Mouse (Mus musculus): Measurements from ENCODE around the gene Per1. TPM values are rescaled to one million over a fixed set of nuclear protein-coding genes. Genes with fewer than 3 reads are reported as not detected.
A peak's percentile ranks its signal among the peaks of the same experiment; 100 is the strongest.

The Per1 gene
- polyA plus RNA-seq, 1 experiment from 2014 or later: 7.2 TPM

DNA sequence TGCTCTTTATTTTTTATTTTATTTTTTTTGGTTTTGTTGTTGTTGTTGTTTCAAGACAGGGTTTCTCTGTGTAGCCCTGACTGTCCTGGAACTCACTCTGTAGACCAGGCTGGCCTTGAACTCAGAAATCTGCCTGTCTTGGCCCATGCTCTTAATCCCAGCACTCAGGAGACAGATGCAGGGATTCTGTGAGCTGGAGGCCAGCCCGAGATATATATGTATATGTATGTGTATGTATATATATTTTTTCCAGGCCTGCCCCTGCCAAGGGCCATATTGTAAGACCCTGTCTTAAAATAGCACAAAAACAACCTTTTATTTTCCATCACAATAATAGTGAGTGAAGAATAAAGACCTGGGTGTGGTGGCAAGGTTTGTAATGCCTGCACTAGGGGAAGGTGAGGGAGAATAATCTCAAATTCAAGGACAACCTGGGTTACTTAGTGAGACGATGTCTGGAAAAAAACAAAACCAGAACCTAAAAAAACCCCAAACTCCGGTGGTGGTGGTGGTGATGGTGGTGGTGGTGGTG is 29.6 kb upstream of the Per1 start:
- whole genome bisulfite sequencing: 45% methylated on average over 3 of the region's 3 CpGs
- H3K27me3 ChIP-seq: peaks cover 11% of the 10 kb centered on the region
- H3K4me2 ChIP-seq: peak overlapping the region; percentile 93
- H3K36me3 ChIP-seq: no peaks in the 10 kb centered on the region
- no peak overlapping the region for H3K4me3 ChIP-seq (replicated peaks)
- H3K27ac ChIP-seq: no peak overlapping the region
- ATAC-seq (ENCODE audit: insufficient number of reproducible peaks, insufficient read depth, low FRiP score, low TSS enrichment, low read depth): no peak
- no peaks in the 10 kb centered on the region for H3K9me3 ChIP-seq
- no peak overlapping the region for H3K9ac ChIP-seq (replicated peaks)
- H3K4me1 ChIP-seq (replicated peaks): peaks cover 27% of the 10 kb centered on the region

DNA sequence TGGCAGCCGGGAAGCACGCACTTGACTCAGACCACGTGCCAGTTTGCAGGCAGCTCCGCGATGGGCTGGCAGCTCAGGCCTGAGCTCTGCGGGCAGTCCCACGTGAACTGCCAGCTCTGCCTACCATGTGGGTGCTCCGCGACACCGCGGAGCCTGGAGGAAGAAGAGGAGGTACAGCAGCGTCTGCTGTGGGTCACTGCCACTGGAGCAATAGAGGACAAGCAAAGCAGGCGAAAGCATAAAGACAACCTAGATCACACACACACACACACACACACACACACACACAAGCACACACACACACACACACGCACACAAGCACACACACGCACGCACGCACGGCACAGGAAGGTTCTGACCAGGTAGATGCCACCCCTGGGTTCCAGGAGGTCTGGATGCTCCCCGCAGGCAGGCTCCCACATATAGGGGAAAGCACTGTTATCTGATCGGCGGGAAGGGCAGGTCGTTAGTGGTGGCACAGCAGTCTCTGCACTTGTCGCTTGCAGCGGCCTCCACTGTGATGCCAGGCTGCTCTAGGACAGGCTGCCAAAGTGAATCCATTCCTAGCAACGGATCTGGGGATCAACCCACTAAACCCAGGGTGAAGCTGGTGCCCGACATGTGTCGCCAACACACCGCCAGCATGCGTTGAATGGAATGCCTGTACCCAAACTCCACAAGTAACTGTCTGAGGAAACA is 28.7 kb upstream of the Per1 start:
- H3K4me3 ChIP-seq (replicated peaks): peak overlapping the region; percentile 45
- peak overlapping the region; percentile 51 for H3K9ac ChIP-seq (replicated peaks)
- no peak overlapping the region for H3K27ac ChIP-seq
- H3K4me1 ChIP-seq (replicated peaks): peaks cover 23% of the 10 kb centered on the region
- H3K4me2 ChIP-seq: peak overlapping the region; percentile 93
- no peaks in the 10 kb centered on the region for H3K9me3 ChIP-seq
- peaks cover 7% of the 10 kb centered on the region for H3K27me3 ChIP-seq
- H3K36me3 ChIP-seq: no peaks in the 10 kb centered on the region
- ATAC-seq (ENCODE audit: insufficient number of reproducible peaks, insufficient read depth, low FRiP score, low TSS enrichment, low read depth): no peak
- WGBS: under 1% methylated on average over 28 of the region's 29 CpGs

DNA sequence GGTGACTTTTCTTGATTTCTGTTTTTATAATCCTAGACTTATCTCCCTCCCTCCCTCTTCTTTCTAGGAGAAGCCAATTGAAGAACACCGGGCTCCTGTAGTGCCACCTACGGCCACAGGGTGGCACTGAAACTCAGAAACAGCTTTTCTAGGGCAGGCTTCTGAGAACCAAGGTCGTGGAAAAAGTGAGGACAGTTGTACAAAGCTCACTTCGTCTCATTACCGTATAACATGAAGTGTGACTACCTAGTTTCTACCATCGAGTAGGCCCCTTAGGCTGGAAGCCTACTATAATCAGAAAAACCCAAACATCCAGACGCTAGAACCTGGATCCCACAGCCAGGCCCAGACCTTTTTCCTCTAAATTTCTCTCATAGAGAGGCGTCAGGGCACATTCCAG is 28.1 kb upstream of the Per1 start:
- peaks cover 4% of the 10 kb centered on the region; the same call in 1 of the 2 replicates for H3K27me3 ChIP-seq
- no peak for ATAC-seq (ENCODE audit: insufficient number of reproducible peaks, insufficient read depth, low FRiP score, low TSS enrichment, low read depth)
- H3K27ac ChIP-seq: 0 out of 2 replicates have a peak overlapping the region, but pooled peaks have one; percentile 47
- no peak overlapping the region for H3K9ac ChIP-seq (replicated peaks)
- H3K4me1 ChIP-seq (replicated peaks): peaks cover 21% of the 10 kb centered on the region
- no peaks in the 10 kb centered on the region for H3K36me3 ChIP-seq
- 10% methylated on average over 8 of the region's 8 CpGs for WGBS
- H3K4me3 ChIP-seq (replicated peaks): peak overlapping the region; percentile 45
- H3K4me2 ChIP-seq: peak overlapping the region; percentile 93
- H3K9me3 ChIP-seq: no peaks in the 10 kb centered on the region

DNA sequence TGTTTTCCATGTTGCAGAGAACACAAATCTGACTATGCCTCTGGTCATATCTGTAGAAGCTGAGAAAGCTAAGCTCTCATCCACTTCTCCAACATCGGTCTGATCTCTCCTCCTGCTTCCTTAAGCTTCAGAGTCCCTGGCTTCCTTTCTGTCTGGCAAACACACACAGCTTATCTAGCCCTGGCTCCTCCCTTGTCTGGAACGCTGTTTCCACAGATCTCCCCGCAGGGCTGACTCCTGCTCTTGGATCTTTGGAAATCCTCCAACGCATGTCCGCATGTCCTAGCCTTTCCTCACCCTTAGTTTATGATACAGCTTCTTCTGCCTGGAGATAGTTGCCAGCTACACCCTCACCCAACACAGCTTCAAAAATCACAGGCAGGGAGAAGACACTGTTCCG is 27.4 kb upstream of the Per1 start:
- no peak overlapping the region for H3K9ac ChIP-seq (replicated peaks)
- WGBS: 61% methylated on average over 6 of the region's 6 CpGs
- H3K4me2 ChIP-seq: no peak overlapping the region
- H3K36me3 ChIP-seq: no peaks in the 10 kb centered on the region
- H3K4me1 ChIP-seq (replicated peaks): peaks cover 27% of the 10 kb centered on the region
- no peaks in the 10 kb centered on the region for H3K9me3 ChIP-seq
- H3K4me3 ChIP-seq (replicated peaks): no peak overlapping the region
- ATAC-seq (ENCODE audit: insufficient number of reproducible peaks, insufficient read depth, low FRiP score, low TSS enrichment, low read depth): no peak
- peaks cover 4% of the 10 kb centered on the region; the same call in 1 of the 2 replicates for H3K27me3 ChIP-seq
- H3K27ac ChIP-seq: no peak overlapping the region

DNA sequence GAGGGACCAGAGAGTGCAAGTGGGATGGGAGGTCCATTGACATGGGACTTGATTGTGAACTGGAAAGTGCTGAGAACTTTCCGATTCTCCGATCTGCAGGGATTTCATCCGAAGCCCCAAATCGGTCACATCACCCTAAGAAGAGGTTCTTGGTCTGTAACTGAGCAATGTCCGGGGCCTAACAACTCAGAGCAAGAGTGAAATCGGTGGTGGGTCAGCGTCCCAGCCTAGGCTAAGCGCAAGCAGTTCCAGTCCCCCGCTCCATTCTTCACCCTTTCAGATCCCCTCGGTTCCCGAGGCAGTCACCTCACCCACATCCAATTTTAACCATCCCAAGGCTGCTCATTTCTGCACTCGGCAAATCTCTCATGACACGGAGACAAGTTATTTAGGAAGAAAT is 24.9 kb upstream of the Per1 start:
- WGBS: 1% methylated on average over 13 of the region's 13 CpGs

DNA sequence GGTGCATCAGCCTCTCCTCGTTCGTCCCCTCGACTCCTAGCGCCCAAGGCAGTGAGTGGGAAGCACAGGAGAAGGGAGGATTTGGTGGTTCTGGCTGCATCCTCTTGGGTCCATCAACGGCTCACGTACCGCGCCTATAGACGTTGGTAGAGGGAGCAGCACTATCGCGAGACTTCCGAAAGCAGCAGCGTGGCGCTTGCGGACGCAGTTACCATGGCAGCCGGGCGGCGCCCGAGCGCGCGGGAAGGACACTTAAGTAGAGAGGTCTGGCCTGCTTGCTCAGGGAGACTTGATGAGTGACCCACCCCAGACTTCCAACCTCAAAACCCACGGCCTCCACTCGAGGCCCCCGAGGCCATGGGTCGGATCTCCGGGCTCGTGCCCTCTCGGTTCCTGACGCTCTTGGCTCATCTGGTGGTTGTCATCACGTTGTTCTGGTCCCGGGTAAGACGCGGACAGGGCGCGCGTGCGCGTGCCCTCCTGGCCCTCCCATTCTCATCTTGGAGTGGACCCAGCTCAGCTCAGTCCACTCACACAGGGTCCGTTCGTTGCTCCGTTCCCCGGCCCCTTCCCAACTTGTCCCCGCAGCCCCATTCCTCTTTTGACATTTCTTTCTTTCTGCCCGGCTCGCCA is 24.3 kb upstream of the Per1 start, which contains the start of gene Tmem107:
Gene Tmem107, plus strand, starts transcription at position 217 of the 633 bp plus-strand sequence.
- ATAC-seq (ENCODE audit: insufficient number of reproducible peaks, insufficient read depth, low FRiP score, low TSS enrichment, low read depth): peak; percentile 84
- peak within 1 kb of the TSS; percentile 81 for H3K9ac ChIP-seq (replicated peaks)
- no peaks in the 10 kb centered on the region for H3K36me3 ChIP-seq
- peaks cover 41% of the 10 kb centered on the region for H3K4me1 ChIP-seq (replicated peaks)
- peaks cover 4% of the 10 kb centered on the region; the same call in 1 of the 2 replicates for H3K27me3 ChIP-seq
- WGBS: under 1% methylated on average over 47 of the region's 47 CpGs
- peak within 1 kb of the TSS; percentile 62 for H3K4me3 ChIP-seq (replicated peaks)
- H3K4me2 ChIP-seq: peak within 1 kb of the TSS; percentile 84
- H3K27ac ChIP-seq: peak within 1 kb of the TSS; percentile 94
- H3K9me3 ChIP-seq: no peaks in the 10 kb centered on the region

More for the DNA sequence above, 24.9 kb upstream of the Per1 start:
- Histone ChIP-seq H3K9me3 (no peaks in the 10 kb centered on the region), H3K9ac (replicated peaks) (peak overlapping the region; percentile 81), H3K36me3 (no peaks in the 10 kb centered on the region), H3K27me3 (peaks cover 4% of the 10 kb centered on the region; the same call in 1 of the 2 replicates), H3K27ac (peak overlapping the region; percentile 94), H3K4me1 (replicated peaks) (peaks cover 41% of the 10 kb centered on the region), H3K4me3 (replicated peaks) (peak overlapping the region; percentile 62), H3K4me2 (peak overlapping the region; percentile 84)
- no peak for ATAC-seq (ENCODE audit: insufficient number of reproducible peaks, insufficient read depth, low FRiP score, low TSS enrichment, low read depth)

DNA sequence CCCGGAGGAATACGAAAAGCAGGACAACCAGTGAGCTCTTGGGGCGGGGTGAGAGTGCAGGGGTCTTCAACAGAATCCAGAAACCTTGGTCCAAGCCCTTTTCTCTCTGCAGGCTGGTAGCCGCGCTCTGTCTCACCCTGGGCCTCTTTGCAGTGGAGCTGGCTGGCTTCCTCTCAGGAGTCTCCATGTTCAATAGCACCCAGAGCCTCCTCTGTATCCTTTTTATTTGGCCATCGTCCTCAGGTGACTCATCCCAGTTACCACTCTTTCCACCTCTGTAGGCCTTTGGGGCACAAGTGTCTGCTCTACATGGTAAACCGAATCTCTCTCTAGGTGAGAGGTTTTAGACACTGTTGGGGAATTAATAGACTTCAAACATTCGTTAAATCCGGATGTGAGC is 23.8 kb upstream of the Per1 start:
- no peak for ATAC-seq (ENCODE audit: insufficient number of reproducible peaks, insufficient read depth, low FRiP score, low TSS enrichment, low read depth)
- Histone ChIP-seq H3K27me3 (peaks cover 2% of the 10 kb centered on the region; the same call in 1 of the 2 replicates), H3K9me3 (no peaks in the 10 kb centered on the region), H3K9ac (replicated peaks) (peak overlapping the region; percentile 81), H3K4me2 (peak overlapping the region; percentile 84), H3K4me3 (replicated peaks) (peak overlapping the region; percentile 62), H3K36me3 (no peaks in the 10 kb centered on the region), H3K4me1 (replicated peaks) (peaks cover 36% of the 10 kb centered on the region), H3K27ac (peak overlapping the region; percentile 94)
- 24% methylated on average over 9 of the region's 9 CpGs for WGBS

DNA sequence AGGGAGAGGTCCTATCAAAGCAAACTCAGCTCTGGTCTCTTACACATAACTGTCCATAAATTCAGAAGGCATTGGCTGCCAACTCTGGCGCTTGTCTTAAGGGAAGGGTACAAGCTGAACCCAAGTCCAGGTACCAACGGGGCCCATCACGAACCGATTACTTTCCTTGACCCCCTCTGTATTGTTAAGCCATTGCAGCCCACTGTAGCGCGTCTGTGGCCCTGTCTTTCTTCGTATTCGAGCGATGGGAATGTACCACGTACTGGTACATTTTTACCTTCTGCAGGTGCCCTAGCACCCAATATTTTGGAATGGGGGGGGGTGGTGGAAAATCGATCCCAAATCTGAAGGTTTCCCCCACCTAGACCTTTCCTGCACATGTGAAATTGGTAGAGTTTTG is 22.8 kb upstream of the Per1 start:
- no peaks in the 10 kb centered on the region for H3K9me3 ChIP-seq
- H3K9ac ChIP-seq (replicated peaks): no peak overlapping the region
- H3K4me2 ChIP-seq: peak overlapping the region; percentile 50
- ATAC-seq (ENCODE audit: insufficient number of reproducible peaks, insufficient read depth, low FRiP score, low TSS enrichment, low read depth): no peak
- peak overlapping the region; percentile 21 for H3K4me3 ChIP-seq (replicated peaks)
- no peaks in the 10 kb centered on the region for H3K36me3 ChIP-seq
- no peaks in the 10 kb centered on the region for H3K27me3 ChIP-seq
- H3K4me1 ChIP-seq (replicated peaks): peaks cover 31% of the 10 kb centered on the region
- WGBS: 87% methylated on average over 11 of the region's 11 CpGs
- H3K27ac ChIP-seq: no peak overlapping the region

DNA sequence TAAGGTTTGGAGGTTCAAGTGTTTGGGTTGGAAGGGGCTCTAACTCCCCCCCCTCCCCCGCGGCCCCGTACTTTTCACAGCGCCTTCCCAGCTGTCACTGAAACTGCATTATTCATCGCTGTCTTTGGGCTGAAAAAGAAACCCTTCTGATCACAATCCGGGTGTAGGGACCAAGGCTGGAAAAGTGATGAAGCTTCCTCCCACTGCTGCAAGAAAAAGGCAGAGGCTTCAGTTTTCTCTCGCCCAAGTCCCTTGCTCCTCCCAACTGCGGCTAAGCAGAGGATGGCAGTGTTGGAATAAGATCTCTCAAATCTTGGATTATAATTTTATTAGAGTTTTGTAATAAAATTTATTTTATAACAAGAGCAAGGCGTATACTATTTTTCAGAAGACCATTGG is 22.4 kb upstream of the Per1 start:
- 14% methylated on average over 9 of the region's 9 CpGs for WGBS

DNA sequence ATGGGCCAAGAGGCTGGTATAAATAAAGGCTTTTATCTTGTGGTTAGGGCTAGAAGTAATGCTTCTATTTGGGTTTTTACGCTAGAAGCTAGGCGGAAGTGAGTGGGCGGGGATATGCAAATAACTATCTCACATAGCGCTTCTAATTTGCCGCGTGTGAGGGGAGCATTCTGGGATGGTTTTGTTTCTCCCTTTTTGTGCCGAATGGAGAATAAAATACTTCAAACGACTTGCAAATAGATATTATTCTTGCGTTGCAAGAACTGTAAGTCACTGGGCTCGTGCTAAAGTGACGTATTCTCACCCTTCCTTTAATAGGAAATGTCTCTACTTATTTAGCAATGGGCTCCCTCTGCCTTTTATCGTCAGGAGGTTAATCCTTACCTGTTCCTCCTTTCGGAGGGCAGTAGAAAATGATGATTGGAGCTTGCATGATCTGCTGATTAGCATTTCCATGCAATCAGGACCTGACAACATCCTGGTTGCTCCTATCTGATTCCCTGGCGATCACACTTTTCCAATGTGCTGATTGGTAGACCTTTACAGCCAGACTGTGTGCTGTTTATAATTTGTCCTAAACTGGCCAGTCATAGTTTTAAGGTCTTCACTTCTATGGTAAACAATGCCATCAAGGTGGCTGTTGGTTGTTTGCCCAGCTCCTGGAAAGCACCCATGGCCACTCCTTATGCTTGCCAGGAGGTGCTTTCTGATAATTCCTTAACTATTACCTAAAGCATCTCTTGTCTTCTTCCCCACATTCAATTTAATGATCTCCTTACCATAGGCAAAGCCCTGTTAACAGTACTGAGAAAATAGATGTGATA is 21.7 kb upstream of the Per1 start:
- H3K27me3 ChIP-seq: no peaks in the 10 kb centered on the region
- H3K36me3 ChIP-seq: no peaks in the 10 kb centered on the region
- peak overlapping the region; percentile 50 for H3K4me2 ChIP-seq
- WGBS: under 1% methylated on average over 14 of the region's 14 CpGs
- peaks cover 37% of the 10 kb centered on the region for H3K4me1 ChIP-seq (replicated peaks)
- H3K27ac ChIP-seq: peak overlapping the region; percentile 86
- peak; percentile 52; the same call in 1 of the 2 replicates for ATAC-seq (ENCODE audit: insufficient number of reproducible peaks, insufficient read depth, low FRiP score, low TSS enrichment, low read depth)
- no peaks in the 10 kb centered on the region for H3K9me3 ChIP-seq
- H3K9ac ChIP-seq (replicated peaks): 0 out of 2 replicates have a peak overlapping the region, but pooled peaks have one; percentile 37
- peak overlapping the region; percentile 21 for H3K4me3 ChIP-seq (replicated peaks)

More for the DNA sequence above, 22.4 kb upstream of the Per1 start:
- H3K4me1 ChIP-seq (replicated peaks): peaks cover 31% of the 10 kb centered on the region
- H3K9ac ChIP-seq (replicated peaks): peak overlapping the region; percentile 38; the same call in 1 of the 2 replicates
- H3K4me2 ChIP-seq: peak overlapping the region; percentile 50
- H3K36me3 ChIP-seq: no peaks in the 10 kb centered on the region
- H3K27me3 ChIP-seq: no peaks in the 10 kb centered on the region
- no peak for ATAC-seq (ENCODE audit: insufficient number of reproducible peaks, insufficient read depth, low FRiP score, low TSS enrichment, low read depth)
- H3K9me3 ChIP-seq: no peaks in the 10 kb centered on the region
- H3K4me3 ChIP-seq (replicated peaks): peak overlapping the region; percentile 21
- H3K27ac ChIP-seq: peak overlapping the region; percentile 86

Data from limb, embryonic 12.5 days (tissue).